Mouse (Mus musculus) thymus, adult 2 months (tissue): ENCODE data around the gene Rpl36al.

Source experiments
- CTCF ChIP-seq: fragments of 200-500 bp; IDR thresholded peaks from 2 replicates; pipeline ENCODE4 v1.5.1; 2012; ENCODE audit warnings: mild to moderate bottlenecking, control low read depth, low read length, moderate library complexity, borderline replicate concordance; ENCODE audit not compliant: control insufficient read depth, poor library complexity, insufficient read depth; ENCODE audit errors: extremely low read depth
- POLR2A ChIP-seq: fragments of 200-500 bp; IDR thresholded peaks from 2 replicates; pipeline ENCODE4 v1.6.1; 2012; ENCODE audit warnings: mild to moderate bottlenecking, low read length, control low read depth, moderate library complexity; ENCODE audit not compliant: control insufficient read depth, poor library complexity, insufficient read depth; ENCODE audit errors: extremely low read depth

DNA sequence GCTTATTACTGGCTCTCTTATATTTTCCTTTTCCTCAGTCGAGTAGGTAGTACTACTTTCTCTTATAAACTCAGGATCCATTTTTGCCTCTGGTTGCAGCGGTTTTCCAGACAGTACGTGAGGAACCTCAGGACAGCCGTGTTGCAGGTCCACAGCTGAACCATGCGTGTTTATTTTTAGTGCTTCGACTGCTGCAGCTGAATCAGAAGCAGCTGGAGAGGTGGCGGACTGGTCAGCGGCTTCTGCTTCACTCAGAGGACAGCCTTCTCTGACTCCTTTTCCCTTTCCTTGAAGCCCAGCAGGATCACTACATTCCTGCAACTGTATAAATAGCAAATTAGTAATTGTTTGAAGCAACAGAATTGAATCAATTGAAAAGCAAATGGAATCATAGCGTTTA is 6.2 kb upstream of the Rpl36al start:
- TF ChIP-seq CTCF (no peak), POLR2A (no peak)
